Mouse (Mus musculus) neural tube, embryonic 13.5 days (tissue): ENCODE measurements around the gene Bcl6b. TPM values are rescaled to one million over a fixed set of nuclear protein-coding genes. Genes with fewer than 3 reads are reported as not detected.
A peak's percentile ranks its signal among the peaks of the same experiment; 100 is the strongest.

Experiments
- ATAC-seq: fragments of 200-750 bp; cut with Nextera tagmentation; 2 replicates; pipeline ENCODE4 v1.8.0; 2017; ENCODE audit warnings: low read depth, mild to moderate bottlenecking, moderate TSS enrichment, moderate library complexity
- H3K27ac ChIP-seq: fragments of 300-500 bp; sonication (generic); replicated peaks from 2 replicates; pipeline ENCODE4 v1.5.1; 2015; ENCODE audit warnings: moderate library complexity, mild to moderate bottlenecking, inconsistent platforms
- H3K27me3 ChIP-seq: fragments of 300-500 bp; sonication (generic); 2 replicates; pipeline ENCODE4 v1.6.1; 2015; ENCODE audit warnings: mild to moderate bottlenecking, inconsistent platforms
- H3K36me3 ChIP-seq: fragments of 300-500 bp; sonication (generic); 2 replicates; pipeline ENCODE4 v1.6.1; 2015; ENCODE audit warnings: mild to moderate bottlenecking, inconsistent platforms
- H3K4me1 ChIP-seq: fragments of 300-500 bp; sonication (generic); replicated peaks from 2 replicates; pipeline ENCODE4 v1.6.1; 2015; ENCODE audit warnings: inconsistent platforms
- H3K4me2 ChIP-seq: fragments of 300-500 bp; sonication (generic); 2 replicates; pipeline ENCODE4 v1.6.1; 2015; ENCODE audit warnings: inconsistent platforms, mild to moderate bottlenecking, moderate library complexity
- H3K4me3 ChIP-seq: fragments of 300-500 bp; sonication (generic); 2 replicates; pipeline ENCODE4 v1.5.1; 2015; ENCODE audit warnings: mild to moderate bottlenecking, inconsistent platforms
- H3K9ac ChIP-seq: fragments of 300-500 bp; sonication (generic); 2 replicates; pipeline ENCODE4 v1.6.1; 2015; ENCODE audit warnings: moderate library complexity, mild to moderate bottlenecking, inconsistent platforms
- H3K9me3 ChIP-seq: fragments of 300-500 bp; sonication (generic); 2 replicates; pipeline ENCODE4 v1.6.1; 2016; ENCODE audit warnings: inconsistent platforms
- WGBS: fragments of 180-500 bp; shearing (Covaris S2); methylation state at CpG from one replicate; pipeline ENCODE4 v1.1.7; 2015; 5-methylcytosine and 5-hydroxymethylcytosine counted together
- microRNA counts: library from miRNA; unstranded; fragments of <30 nt; microRNA quantifications from one replicate; lab custom pipeline; 2016
- microRNA-seq: library from miRNA; unstranded; fragments of <30 nt; microRNA quantifications from one replicate; pipeline ENCODE4, GENCODE M21; 2016
- polyA plus RNA-seq: library from polyadenylated mRNA; unstranded; fragments of >200 nt; fragmentation: Nextera tagmentation; extraction: Ambion mirVana; gene quantifications from 2 replicates; pipeline ENCODE4 v1.2.1, GENCODE M21; 2015

The Bcl6b gene
- polyA plus RNA-seq, 1 experiment from 2014 or later, result 6.1 TPM

DNA sequence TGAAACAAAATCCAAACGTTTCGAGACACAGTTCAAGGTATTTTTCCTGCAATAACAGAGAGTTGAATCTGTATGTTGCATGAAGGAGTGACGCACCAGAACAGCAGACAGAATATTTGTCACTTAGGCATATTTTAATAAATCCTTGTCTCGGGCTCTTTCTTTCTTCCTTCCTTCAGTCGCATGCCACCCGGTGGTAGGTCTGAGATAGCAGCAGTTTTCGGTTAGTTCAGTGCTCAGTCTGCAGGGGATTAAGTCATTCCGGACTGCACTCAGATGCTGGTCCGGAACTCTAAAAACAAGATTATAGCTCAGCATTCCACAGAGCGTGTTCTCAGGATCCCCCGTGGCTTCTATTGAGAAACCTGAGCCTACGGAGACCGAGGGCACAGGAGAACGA, 50.2 kb downstream of the Bcl6b start:
- Histone ChIP-seq H3K27me3 (no peaks in the 10 kb centered on the region), H3K4me2 (no peak overlapping the region)

DNA sequence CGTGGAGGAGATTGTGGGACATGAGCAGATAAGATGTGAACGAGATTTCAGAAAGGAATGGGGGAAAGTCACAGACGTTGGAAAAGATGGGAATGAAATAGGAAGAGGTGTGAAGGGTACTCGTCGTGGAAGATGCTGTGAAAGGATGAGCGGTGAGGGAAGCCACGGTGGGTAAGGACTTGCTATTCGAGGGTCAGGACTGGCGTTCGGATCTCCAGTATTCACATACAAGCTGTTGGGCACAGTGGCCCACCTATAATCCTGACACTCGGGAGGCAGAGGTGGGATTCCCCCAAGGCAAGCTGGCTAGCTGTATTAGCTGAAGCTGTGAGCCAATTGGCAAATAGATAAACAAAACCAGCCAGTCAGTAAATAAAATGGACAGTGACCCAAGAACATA, 50.8 kb downstream of the Bcl6b start:
- Histone ChIP-seq H3K9me3 (no peaks in the 10 kb centered on the region), H3K9ac (no peak overlapping the region), H3K36me3 (no peaks in the 10 kb centered on the region), H3K27me3 (no peaks in the 10 kb centered on the region), H3K4me1 (no peaks in the 10 kb centered on the region), H3K4me3 (no peak overlapping the region), H3K4me2 (no peak overlapping the region), H3K27ac (no peak overlapping the region)
- no peak for ATAC-seq
- 84% methylated on average over 11 of the region's 11 CpGs for WGBS

More for the DNA sequence above, 50.2 kb downstream of the Bcl6b start:
- Histone ChIP-seq H3K4me3 (no peak overlapping the region), H3K36me3 (no peaks in the 10 kb centered on the region), H3K9ac (no peak overlapping the region), H3K4me1 (no peaks in the 10 kb centered on the region), H3K9me3 (no peaks in the 10 kb centered on the region), H3K27ac (no peak overlapping the region)
- no peak for ATAC-seq
- WGBS, result 44% methylated on average over 14 of the region's 14 CpGs

DNA sequence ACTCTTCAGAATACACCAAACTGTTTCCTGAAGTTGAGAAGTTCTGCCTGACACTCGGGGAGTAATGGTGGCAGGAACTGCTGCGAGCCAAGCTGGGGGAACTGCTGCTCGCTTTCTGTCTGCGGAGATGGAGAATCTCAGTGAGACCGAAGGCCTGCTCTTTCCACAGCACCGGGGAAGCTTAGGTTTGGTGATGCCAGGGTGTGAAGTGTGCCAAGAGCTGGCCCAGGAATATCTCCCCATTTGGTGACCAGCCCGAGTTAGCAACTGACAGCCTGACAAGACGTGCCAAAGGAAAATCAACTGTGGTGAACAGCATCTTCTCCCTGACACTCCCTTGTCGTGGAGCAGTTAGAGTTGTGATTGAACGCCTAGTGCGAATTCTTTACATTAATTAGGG, 51.3 kb downstream of the Bcl6b start:
- H3K9ac ChIP-seq, result no peak overlapping the region
- no peak overlapping the region for H3K27ac ChIP-seq
- no peaks in the 10 kb centered on the region for H3K27me3 ChIP-seq
- no peaks in the 10 kb centered on the region for H3K4me1 ChIP-seq
- no peak for ATAC-seq
- H3K9me3 ChIP-seq, result no peaks in the 10 kb centered on the region
- no peak overlapping the region for H3K4me2 ChIP-seq
- no peaks in the 10 kb centered on the region for H3K36me3 ChIP-seq
- no peak overlapping the region for H3K4me3 ChIP-seq
- 83% methylated on average over 11 of the region's 11 CpGs for WGBS

GRCm38 (mm10) chr11:70177647-70178046, 52.0 kb downstream of the Bcl6b start:
- Histone ChIP-seq H3K4me2 (no peak overlapping the region), H3K4me1 (no peaks in the 10 kb centered on the region), H3K27me3 (no peaks in the 10 kb centered on the region), H3K9ac (no peak overlapping the region), H3K9me3 (no peaks in the 10 kb centered on the region), H3K36me3 (no peaks in the 10 kb centered on the region), H3K27ac (no peak overlapping the region), H3K4me3 (no peak overlapping the region)
- ATAC-seq, result no peak
- WGBS, result 72% methylated on average over 8 of the region's 8 CpGs

GRCm38 (mm10) chr11:70174491-70174890, 55.1 kb downstream of the Bcl6b start:
- H3K36me3 ChIP-seq, result no peaks in the 10 kb centered on the region
- H3K9ac ChIP-seq, result no peak overlapping the region
- WGBS, result 81% methylated on average over 4 of the region's 4 CpGs
- H3K4me3 ChIP-seq, result no peak overlapping the region
- no peaks in the 10 kb centered on the region for H3K27me3 ChIP-seq
- no peak overlapping the region for H3K27ac ChIP-seq
- H3K4me1 ChIP-seq, result no peaks in the 10 kb centered on the region
- no peak overlapping the region for H3K4me2 ChIP-seq
- no peaks in the 10 kb centered on the region for H3K9me3 ChIP-seq
- ATAC-seq, result no peak

MicroRNA genes within 50 kb of the gene (microRNA counts, 519-probe panel; counts per million panel counts)
- microRNA mmu-miR-195 (lab: Ali Mortazavi, UCI) (not detected), microRNA mmu-miR-497 (lab: Ali Mortazavi, UCI) (not detected)

Small RNAs within 50 kb of the gene (microRNA-seq; reads per million reads assigned to microRNA genes)
- gene Mir195a (158 reads per million, percentile 61 among the genes with 10 or more reads in this experiment), gene Mir497 (not detected), gene Mir497b (not detected)

Other genes starting within 250 kb of the Bcl6b start
- gene Ctdnep1, start 248.6 kb downstream of the Bcl6b start, polyA plus RNA-seq, result 21.5 and 22.5 TPM in 2 replicates
- gene Elp5, start 247.3 kb downstream of the Bcl6b start, polyA plus RNA-seq, result 160 and 162 TPM in 2 replicates
- gene Gabarap, start 238.7 kb downstream of the Bcl6b start, polyA plus RNA-seq, result 679 and 746 TPM in 2 replicates
- 74.2 and 76.3 TPM in 2 replicates for gene Phf23, start 234.0 kb downstream of the Bcl6b start, polyA plus RNA-seq
- gene Dvl2, start 229.2 kb downstream of the Bcl6b start, polyA plus RNA-seq, result 26.7 and 28.8 TPM in 2 replicates
- gene Acadvl, start 214.4 kb downstream of the Bcl6b start, polyA plus RNA-seq, result 58.2 and 60.9 TPM in 2 replicates
- 23.1 and 23.5 TPM in 2 replicates for gene Dlg4, start 212.9 kb downstream of the Bcl6b start, polyA plus RNA-seq
- gene Asgr1, start 175.7 kb downstream of the Bcl6b start, polyA plus RNA-seq, result 1.4 and 2.6 TPM in 2 replicates
- 0.39 TPM in 1 of 2 replicates, not detected in the other for gene Asgr2, start 137.2 kb downstream of the Bcl6b start, polyA plus RNA-seq
- 0.21 and 0.39 TPM in 2 replicates for gene Mgl2, start 99.5 kb downstream of the Bcl6b start, polyA plus RNA-seq
- gene Clec10a, start 73.6 kb downstream of the Bcl6b start, polyA plus RNA-seq, result 0.55 and 0.64 TPM in 2 replicates
- 3.0 and 3.4 TPM in 2 replicates for gene Slc16a11, start 17.0 kb downstream of the Bcl6b start, polyA plus RNA-seq
- 14.7 and 15.8 TPM in 2 replicates for gene Slc16a13, start 8.7 kb downstream of the Bcl6b start, polyA plus RNA-seq
- gene 0610010K14Rik, start 8.1 kb upstream of the Bcl6b start, polyA plus RNA-seq, result 161 and 174 TPM in 2 replicates
- gene Gm21988, start 10.0 kb upstream of the Bcl6b start, polyA plus RNA-seq, result 17.0 and 18.3 TPM in 2 replicates
- gene Rnasek, start 10.0 kb upstream of the Bcl6b start, polyA plus RNA-seq, result 362 and 382 TPM in 2 replicates
- 2.5 and 2.6 TPM in 2 replicates for gene Alox12, start 25.6 kb upstream of the Bcl6b start, polyA plus RNA-seq
- not detected in 2 replicates for gene Alox12e, start 92.8 kb upstream of the Bcl6b start, polyA plus RNA-seq
- gene Alox15, start 122.2 kb upstream of the Bcl6b start, polyA plus RNA-seq, result 0.28 TPM in 1 of 2 replicates, not detected in the other
- 31.9 and 32.6 TPM in 2 replicates for gene Pelp1, start 180.2 kb upstream of the Bcl6b start, polyA plus RNA-seq
- 43.8 and 46.6 TPM in 2 replicates for gene Arrb2, start 202.8 kb upstream of the Bcl6b start, polyA plus RNA-seq
- gene Med11, start 222.1 kb upstream of the Bcl6b start, polyA plus RNA-seq, result 45.3 and 46.0 TPM in 2 replicates
- 1.2 and 1.5 TPM in 2 replicates for gene Zmynd15, start 229.6 kb upstream of the Bcl6b start, polyA plus RNA-seq
- 7.2 and 8.9 TPM in 2 replicates for gene Cxcl16, start 230.2 kb upstream of the Bcl6b start, polyA plus RNA-seq